ENCODE assay signal across 23 mouse cellular contexts in the genomic region with DNA sequence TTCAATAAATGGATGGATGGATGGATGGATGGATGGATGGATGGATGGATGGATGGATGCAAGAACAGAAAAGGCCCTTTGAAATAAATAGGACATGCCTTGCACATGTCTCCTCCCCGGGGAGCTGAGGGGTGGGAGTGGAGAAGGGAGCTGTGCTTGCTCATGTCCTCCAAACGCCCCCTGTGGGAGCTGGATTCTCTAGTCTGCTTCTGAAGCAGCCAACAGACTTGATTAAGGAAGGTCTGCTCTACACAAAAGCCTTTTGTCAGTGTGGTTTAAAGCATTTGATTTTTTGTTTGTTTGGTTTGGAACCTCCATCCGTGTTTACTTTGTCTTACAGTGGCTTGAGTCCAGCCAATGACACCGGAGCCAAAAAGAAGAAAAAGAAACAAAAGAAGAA. TPM values are rescaled to one million over a fixed set of nuclear protein-coding genes. Genes with fewer than 3 reads are reported as not detected.
DNase-seq lines count a peak whose midpoint lies in the region; ATAC-seq and TF ChIP-seq lines count a peak whose summit lies in the region.
"Had no signal": no experiment of that assay in that cellular context is flagged by ENCODE, and none has a peak within 500 bp of the region (broad histone marks: within the 10 kb centered on the region; RNA-seq: fewer than 3 reads in every experiment).

No protein-coding gene starts in this region.

- no peak overlapping the region for H3K9ac ChIP-seq in embryonic facial prominence, embryonic 14.5 days (ENCODE audit: low read depth, low read length)
- H3K9ac ChIP-seq: heart, embryonic 12.5 days; midbrain, embryonic 12.5 days; stomach, embryonic 15.5 days had no signal

- peaks cover 47% of the 10 kb centered on the region for H3K36me3 ChIP-seq in embryonic facial prominence, embryonic 14.5 days (ENCODE audit: control insufficient read depth, insufficient read depth, low read length)
- peaks cover 82% of the 10 kb centered on the region for H3K36me3 ChIP-seq in embryonic facial prominence, embryonic 10.5 days (replicated peaks)

- no peak overlapping the region for H3K4me2 ChIP-seq in embryonic facial prominence, embryonic 14.5 days (ENCODE audit: low read depth, low read length)
- H3K4me2 ChIP-seq: heart, embryonic 12.5 days; midbrain, embryonic 12.5 days; stomach, embryonic 15.5 days had no signal

- ATAC-seq in embryonic facial prominence, embryonic 14.5 days (ENCODE audit: low read depth) = no peak
- ATAC-seq: hindbrain, embryonic 16.5 days had no signal

- no peaks in the 10 kb centered on the region for H3K9me3 ChIP-seq in embryonic facial prominence, embryonic 14.5 days (ENCODE audit: control insufficient read depth, low read length)
- no peaks in the 10 kb centered on the region for H3K9me3 ChIP-seq in embryonic facial prominence, embryonic 10.5 days
- H3K9me3 ChIP-seq: heart, embryonic 12.5 days; midbrain, embryonic 12.5 days; stomach, embryonic 15.5 days had no signal

- DNase-seq in embryonic facial prominence, embryonic 14.5 days (ENCODE audit: low spot score) = peak; percentile 46
- DNase-seq in embryonic facial prominence, embryonic 10.5 days (ENCODE audit: low spot score) = no peak
- no peak for DNase-seq in layer of hippocampus, adult 2 months (ENCODE audit: low spot score in 2 of 2)
- no peak for DNase-seq in layer of hippocampus, adult 8-10 months (ENCODE audit: low spot score in 2 of 2)
- DNase-seq in MN1 (ENCODE audit: low spot score) = peak; percentile 30
- no peak for DNase-seq in lung, postnatal 10 days
- no peak for DNase-seq in heart, adult 18-20 months
- DNase-seq: adrenal gland, adult 8-10 months; cerebellum, adult 11-12 months; cerebellum, postnatal 36 days; gastrocnemius, postnatal 25 days; kidney, adult 2 months; kidney, postnatal 14 days; liver; lung, adult 2 months; lung, postnatal 4 days; thymus, postnatal 14 days had no signal

- peak; percentile 43 for TF ChIP-seq CTCF in layer of hippocampus, adult 2 months (conservative IDR thresholded peaks at IDR 0.05)
- no peak for TF ChIP-seq CTCF in embryonic fibroblast, embryonic 13.5 days (IDR thresholded peaks at IDR 0.05; ENCODE audit: borderline replicate concordance, insufficient read depth, low read length)

- no peaks in the 10 kb centered on the region for H3K27me3 ChIP-seq in embryonic facial prominence, embryonic 14.5 days (replicated peaks; ENCODE audit: control insufficient read depth, insufficient read depth, low read length)
- H3K27me3 ChIP-seq in embryonic facial prominence, embryonic 10.5 days (replicated peaks; ENCODE audit: low read depth, poor library complexity, severe bottlenecking) = no peaks in the 10 kb centered on the region
- H3K27me3 ChIP-seq: CH12.LX; heart, embryonic 12.5 days; midbrain, embryonic 12.5 days; stomach, embryonic 15.5 days had no signal

- no peak overlapping the region for H3K27ac ChIP-seq in embryonic facial prominence, embryonic 14.5 days (replicated peaks; ENCODE audit: low read depth, low read length)
- H3K27ac ChIP-seq in embryonic facial prominence, embryonic 10.5 days (replicated peaks) = no peak overlapping the region
- peak overlapping the region; percentile 83 for H3K27ac ChIP-seq in layer of hippocampus, adult 2 months
- peak overlapping the region; percentile 45; the same call in 1 of the 2 replicates for H3K27ac ChIP-seq in embryonic fibroblast, embryonic 13.5 days (ENCODE audit: insufficient read depth, low read length)
- H3K27ac ChIP-seq: midbrain, embryonic 12.5 days; stomach, embryonic 15.5 days had no signal

- no peaks in the 10 kb centered on the region for H3K4me1 ChIP-seq in embryonic facial prominence, embryonic 14.5 days (ENCODE audit: control insufficient read depth, insufficient read depth, low read length)
- H3K4me1 ChIP-seq in embryonic facial prominence, embryonic 10.5 days = no peaks in the 10 kb centered on the region
- no peaks in the 10 kb centered on the region for H3K4me1 ChIP-seq in embryonic fibroblast, embryonic 13.5 days (ENCODE audit: control insufficient read depth, insufficient read depth, low read length)
- H3K4me1 ChIP-seq: midbrain, embryonic 12.5 days; stomach, embryonic 15.5 days had no signal

- 70% methylated on average over 4 of the region's 4 CpGs for WGBS in embryonic facial prominence, embryonic 14.5 days
- WGBS in embryonic facial prominence, embryonic 10.5 days = 82% methylated on average over 4 of the region's 4 CpGs

- no peak for TF ChIP-seq POLR2A in embryonic fibroblast, embryonic 13.5 days (IDR thresholded peaks at IDR 0.05; ENCODE audit: low read depth, low read length)

- H3K4me3 ChIP-seq in embryonic facial prominence, embryonic 14.5 days (ENCODE audit: low read depth, low read length) = no peak overlapping the region
- no peak overlapping the region for H3K4me3 ChIP-seq in embryonic facial prominence, embryonic 10.5 days
- H3K4me3 ChIP-seq in layer of hippocampus, adult 2 months = no peak overlapping the region
- H3K4me3 ChIP-seq in embryonic fibroblast, embryonic 13.5 days (ENCODE audit: insufficient read depth, low read length) = no peak overlapping the region
- H3K4me3 ChIP-seq: heart, embryonic 12.5 days; midbrain, embryonic 12.5 days; stomach, embryonic 15.5 days had no signal

RNA-seq across cellular contexts. Expression of a gene that starts 14.7 kb away (rescaled TPM):
- 138 and 153 TPM in 2 replicates for polyA plus RNA-seq in embryonic facial prominence, embryonic 14.5 days (2014; fragmentation: Nextera tagmentation; extraction: Ambion mirVana)
- polyA plus RNA-seq in embryonic facial prominence, embryonic 10.5 days (2016; fragmentation: Nextera tagmentation; extraction: Ambion mirVana) = 304 and 308 TPM in 2 replicates
- total RNA-seq in layer of hippocampus, adult 2 months (2021) = 10 to 100 TPM; 77.1 to 80.3 TPM
- 10 to 100 TPM; 55.2 to 71.2 (median 63.6) TPM for total RNA-seq in layer of hippocampus, adult 8-10 months (2022)
- polyA plus RNA-seq in embryonic fibroblast, embryonic 13.5 days (2011; ENCODE audit: insufficient read length, low read depth, missing spikeins) = 57.7 and 66.6 TPM in 2 replicates
- 10 to 100 TPM; 60.9 to 72.9 TPM for total RNA-seq in heart, adult 18-20 months (2021)

RNA-seq across cellular contexts. Expression of a gene that starts 14.8 kb away (rescaled TPM):
- 55.5 and 60.0 TPM in 2 replicates for polyA plus RNA-seq in embryonic facial prominence, embryonic 14.5 days (2014; fragmentation: Nextera tagmentation; extraction: Ambion mirVana)
- polyA plus RNA-seq in embryonic facial prominence, embryonic 10.5 days (2016; fragmentation: Nextera tagmentation; extraction: Ambion mirVana) = 63.2 and 66.0 TPM in 2 replicates
- 100 to 1,000 TPM; 169 to 173 TPM for total RNA-seq in layer of hippocampus, adult 2 months (2021)
- 100 to 1,000 TPM; 152 to 165 (median 160) TPM for total RNA-seq in layer of hippocampus, adult 8-10 months (2022)
- 91.1 and 111 TPM in 2 replicates for polyA plus RNA-seq in embryonic fibroblast, embryonic 13.5 days (2011; ENCODE audit: insufficient read length, low read depth, missing spikeins)
- total RNA-seq in heart, adult 18-20 months (2021) = 10 to 100 TPM; 67.5 to 74.8 TPM

RNA-seq across cellular contexts. Expression of a gene that starts 58.6 kb away (rescaled TPM):
- 3.0 and 3.2 TPM in 2 replicates for polyA plus RNA-seq in embryonic facial prominence, embryonic 14.5 days (2014; fragmentation: Nextera tagmentation; extraction: Ambion mirVana)
- polyA plus RNA-seq in embryonic facial prominence, embryonic 10.5 days (2016; fragmentation: Nextera tagmentation; extraction: Ambion mirVana) = 1.7 and 2.6 TPM in 2 replicates
- 10 to 100 TPM in 1 of 2 experiments, 1 to 10 TPM in 1; 9.3 to 10.2 TPM for total RNA-seq in layer of hippocampus, adult 2 months (2021)
- 10 to 100 TPM; 11.0 to 15.3 (median 12.8) TPM for total RNA-seq in layer of hippocampus, adult 8-10 months (2022)
- 5.6 and 7.1 TPM in 2 replicates for polyA plus RNA-seq in embryonic fibroblast, embryonic 13.5 days (2011; ENCODE audit: insufficient read length, low read depth, missing spikeins)
- 10 to 100 TPM; 11.0 to 14.5 TPM for total RNA-seq in heart, adult 18-20 months (2021)

RNA-seq across cellular contexts. Expression of a gene that starts 58.7 kb away (rescaled TPM):
- 15.0 and 21.4 TPM in 2 replicates for polyA plus RNA-seq in embryonic facial prominence, embryonic 14.5 days (2014; fragmentation: Nextera tagmentation; extraction: Ambion mirVana)
- polyA plus RNA-seq in embryonic facial prominence, embryonic 10.5 days (2016; fragmentation: Nextera tagmentation; extraction: Ambion mirVana) = 6.3 and 10.1 TPM in 2 replicates
- total RNA-seq in layer of hippocampus, adult 2 months (2021) = 10 to 100 TPM; 87.1 to 91.0 TPM
- total RNA-seq in layer of hippocampus, adult 8-10 months (2022) = 10 to 100 TPM; 88.4 to 98.2 (median 94.7) TPM
- polyA plus RNA-seq in embryonic fibroblast, embryonic 13.5 days (2011; ENCODE audit: insufficient read length, low read depth, missing spikeins) = 23.3 and 24.3 TPM in 2 replicates
- total RNA-seq in heart, adult 18-20 months (2021) = 10 to 100 TPM; 28.6 to 41.4 TPM

Comparison
In these comparisons a context has a peak if more than half of its experiments do, and no peak if none do; other contexts are left out.
1. DNase-seq: peak in embryonic facial prominence, embryonic 14.5 days (single experiment) and MN1 (single experiment); none in embryonic facial prominence, embryonic 10.5 days (single experiment), layer of hippocampus, adult 2 months (0 of 2), layer of hippocampus, adult 8-10 months (0 of 2), lung, postnatal 10 days (single experiment) and heart, adult 18-20 months (0 of 2).
2. H3K27ac ChIP-seq: peak in layer of hippocampus, adult 2 months (single experiment) and embryonic fibroblast, embryonic 13.5 days (single experiment); none in embryonic facial prominence, embryonic 14.5 days (single experiment) and embryonic facial prominence, embryonic 10.5 days (single experiment).